Mouse (Mus musculus) CH12.LX (cell line): ENCODE data around the gene Dennd1a.

ENCODE experiments used
- CTCF ChIP-seq, 2 experiments: IDR thresholded peaks in 1 of 2; conservative IDR thresholded peaks in 1 of 2; 2 replicates each; pipeline ENCODE4 v1.5.1; 2011 to 2012; ENCODE audit warnings: low read depth in 2 of 2, low read length in 2 of 2, improper control_type of control experiment in 1 of 2, inconsistent platforms in 1 of 2, mild to moderate bottlenecking in 1 of 2, moderate library complexity in 1 of 2
- E2F4 ChIP-seq: IDR thresholded peaks from 2 replicates; pipeline ENCODE4 v1.6.1; 2011; ENCODE audit warnings: low read depth, low read length, improper control_type of control experiment; ENCODE audit not compliant: insufficient replicate concordance
- ELF1 ChIP-seq: IDR thresholded peaks from 2 replicates; pipeline ENCODE4 v1.6.1; 2014; ENCODE audit warnings: low read depth, mild to moderate bottlenecking, inconsistent platforms, low read length, improper control_type of control experiment
- HCFC1 ChIP-seq: IDR thresholded peaks from 2 replicates; pipeline ENCODE4 v1.6.1; 2012; ENCODE audit warnings: low read depth, mild to moderate bottlenecking, inconsistent platforms, low read length, improper control_type of control experiment
- MAFK ChIP-seq: IDR thresholded peaks from 2 replicates; pipeline ENCODE4 v1.6.1; 2011; ENCODE audit warnings: low read length, improper control_type of control experiment; ENCODE audit not compliant: insufficient replicate concordance
- MAX ChIP-seq: IDR thresholded peaks from 2 replicates; pipeline ENCODE4 v1.6.1; 2011; ENCODE audit warnings: low read length, improper control_type of control experiment
- POLR2A ChIP-seq: IDR thresholded peaks from 2 replicates; pipeline ENCODE4 v1.6.1; 2011; ENCODE audit warnings: low read depth, mild to moderate bottlenecking, improper control_type of control experiment, low read length
- POLR2AphosphoS2 ChIP-seq: IDR thresholded peaks from 2 replicates; pipeline ENCODE4 v1.6.1; 2011; ENCODE audit warnings: low read depth, low read length, improper control_type of control experiment
- RCOR1 ChIP-seq: conservative IDR thresholded peaks from 2 replicates; pipeline ENCODE4 v1.6.1; 2012; ENCODE audit warnings: low read depth, mild to moderate bottlenecking, inconsistent platforms, low read length, improper control_type of control experiment
- SMC3 ChIP-seq: IDR thresholded peaks from 2 replicates; pipeline ENCODE4 v1.6.1; 2011; ENCODE audit warnings: low read depth, low read length, improper control_type of control experiment
- TCF12 ChIP-seq: IDR thresholded peaks from 2 replicates; pipeline ENCODE4 v1.6.1; 2014; ENCODE audit warnings: low read depth, mild to moderate bottlenecking, inconsistent platforms, low read length, improper control_type of control experiment
- UBTF ChIP-seq: IDR thresholded peaks from 2 replicates; pipeline ENCODE4 v1.6.1; 2012; ENCODE audit warnings: low read depth, mild to moderate bottlenecking, inconsistent platforms, low read length, improper control_type of control experiment, moderate library complexity

DNA sequence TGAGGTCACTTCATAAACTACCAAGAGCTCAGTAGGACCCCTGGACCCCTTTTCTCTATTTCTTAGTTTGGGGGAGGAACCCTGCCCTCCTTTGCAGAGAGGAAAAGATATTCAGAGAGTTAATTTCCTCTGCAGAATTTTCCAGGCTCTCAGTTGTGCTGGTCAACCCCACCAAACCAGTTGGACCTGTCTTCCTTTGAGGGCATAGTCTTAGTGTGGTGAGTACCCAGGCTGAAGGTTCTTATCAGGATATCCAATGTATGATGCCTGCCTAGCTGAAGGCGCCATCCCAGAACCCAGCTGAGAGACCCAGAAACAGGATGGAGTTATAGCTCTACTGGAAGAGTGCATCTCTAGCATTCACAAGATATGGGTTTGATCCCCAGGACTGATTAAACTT is 536.1 kb downstream of the Dennd1a start:
- TF ChIP-seq CTCF (conservative IDR thresholded peaks at IDR 0.05 in 1 of 2, IDR thresholded peaks at IDR 0.05 in 1 of 2; ENCODE audit: low read depth in 2 of 2, low read length in 2 of 2) (no peak), POLR2A (no peak), SMC3 (no peak), UBTF (no peak), HCFC1 (no peak), MAX (no peak), MAFK (no peak), ELF1 (no peak), TCF12 (no peak), RCOR1 (no peak), E2F4 (no peak), POLR2AphosphoS2 (no peak)
